Mouse (Mus musculus) lung, postnatal 0 days (tissue): ENCODE results near the gene Klhl28. TPM values are rescaled to one million over a fixed set of nuclear protein-coding genes. Genes with fewer than 3 reads are reported as not detected.

Experiments
- ATAC-seq: fragments of 200-750 bp; cut with Nextera tagmentation; 2 replicates; pipeline ENCODE4 v1.8.0; 2017; ENCODE audit warnings: moderate library complexity
- DNase-seq: peaks from one replicate; pipeline ENCODE4 v3.0.0-alpha.2; 2016; ENCODE audit warnings: low spot score
- H3K27ac ChIP-seq: fragments of 300-500 bp; sonication (generic); 2 replicates; pipeline ENCODE4 v1.5.1; 2014; ENCODE audit warnings: antibody characterized with exemption, mild to moderate bottlenecking, low read length, mixed read lengths
- H3K27me3 ChIP-seq: fragments of 300-500 bp; sonication (generic); replicated peaks from 2 replicates; pipeline ENCODE4 v1.6.1; 2014; ENCODE audit warnings: low read length, mixed read lengths; ENCODE audit not compliant: insufficient read depth
- H3K36me3 ChIP-seq: fragments of 300-500 bp; sonication (generic); 2 replicates; pipeline ENCODE4 v1.6.1; 2014; ENCODE audit warnings: low read length, mixed read lengths; ENCODE audit not compliant: insufficient read depth
- H3K4me1 ChIP-seq: fragments of 300-500 bp; sonication (generic); 2 replicates; pipeline ENCODE4 v1.6.1; 2014; ENCODE audit warnings: antibody characterized with exemption, low read depth, low read length, mixed read lengths; ENCODE audit not compliant: insufficient read depth
- H3K4me2 ChIP-seq: fragments of 300-500 bp; sonication (generic); replicated peaks from 2 replicates; pipeline ENCODE4 v1.6.1; 2014; ENCODE audit warnings: low read depth, mild to moderate bottlenecking, low read length, moderate library complexity, mixed read lengths
- H3K4me3 ChIP-seq: fragments of 300-500 bp; sonication (generic); 2 replicates; pipeline ENCODE4 v1.5.1; 2014; ENCODE audit warnings: low read depth, low read length
- H3K9ac ChIP-seq: fragments of 300-500 bp; sonication (generic); replicated peaks from 2 replicates; pipeline ENCODE4 v1.6.1; 2014; ENCODE audit warnings: low read depth, mild to moderate bottlenecking
- H3K9me3 ChIP-seq: fragments of 300-500 bp; sonication (generic); 2 replicates; pipeline ENCODE4 v1.6.1; 2016; ENCODE audit warnings: low read length, mixed read lengths
- CTCF ChIP-seq: IDR thresholded peaks from 2 replicates; pipeline ENCODE4 v1.5.1; 2016; ENCODE audit warnings: antibody characterized with exemption, mild to moderate bottlenecking
- EP300 ChIP-seq: IDR thresholded peaks from 2 replicates; pipeline ENCODE4 v1.6.1; 2016; ENCODE audit warnings: antibody characterized with exemption, mild to moderate bottlenecking, control low read depth
- WGBS: fragments of 180-500 bp; shearing (Covaris S2); extraction: QIAGEN DNeasy Blood & Tissue Kit; methylation state at CpG from one replicate; pipeline ENCODE4 v1.1.7; 2014; 5-methylcytosine and 5-hydroxymethylcytosine counted together
- polyA plus RNA-seq: library from polyadenylated mRNA; unstranded; fragments of >200 nt; fragmentation: Nextera tagmentation; extraction: Ambion mirVana; gene quantifications from 2 replicates; pipeline ENCODE4 v1.2.1, GENCODE M21; 2015

Gene Klhl28
- polyA plus RNA-seq, 1 experiment from 2014 or later = 14.0 TPM

GRCm38 (mm10) chr12:64937493-64937892 lies 27.8 kb downstream of the Klhl28 start:
- TF ChIP-seq EP300 = no peak
- TF ChIP-seq CTCF = peak; percentile 59
- H3K9me3 ChIP-seq = no peaks in the 10 kb centered on the region
- H3K36me3 ChIP-seq = no peaks in the 10 kb centered on the region
- H3K27me3 ChIP-seq = no peaks in the 10 kb centered on the region
- WGBS = 86% methylated on average over 2 of the region's 2 CpGs
- H3K4me3 ChIP-seq = no peak overlapping the region
- H3K27ac ChIP-seq = no peak overlapping the region
- DNase-seq (peak; percentile 31), ATAC-seq (no peak)
- no peaks in the 10 kb centered on the region for H3K4me1 ChIP-seq
- H3K9ac ChIP-seq = no peak overlapping the region
- H3K4me2 ChIP-seq = no peak overlapping the region

- Histone ChIP-seq H3K27ac (peak within 1 kb of the TSS; percentile 80), H3K9me3 (no peaks in the 10 kb centered on the region), H3K4me3 (peak within 1 kb of the TSS; percentile 85), H3K36me3 (no peaks in the 10 kb centered on the region), H3K27me3 (no peaks in the 10 kb centered on the region), H3K9ac (peak within 1 kb of the TSS; percentile 64), H3K4me2 (peak within 1 kb of the TSS; percentile 86), H3K4me1 (no peaks in the 10 kb centered on the region)
- 0% methylated on average over 63 of the region's 93 CpGs for WGBS
- TF ChIP-seq EP300 (no peak), CTCF (no peak)
- peak; percentile 100 for ATAC-seq
- peak; percentile 98 for DNase-seq
Observed at GRCm38 (mm10) chr12:64917578-64918471, 47.5 kb downstream of the Klhl28 start, which contains the start of gene Gm527. Gene Gm527 (plus strand): TSS chr12:64917906.

- no peaks in the 10 kb centered on the region for H3K9me3 ChIP-seq
- no peak overlapping the region for H3K4me2 ChIP-seq
- H3K4me1 ChIP-seq = no peaks in the 10 kb centered on the region
- H3K9ac ChIP-seq = no peak overlapping the region
- TF ChIP-seq EP300 = no peak
- H3K27me3 ChIP-seq = no peaks in the 10 kb centered on the region
- H3K36me3 ChIP-seq = no peaks in the 10 kb centered on the region
- ATAC-seq (no peak), DNase-seq (no peak)
- no peak overlapping the region for H3K27ac ChIP-seq
- H3K4me3 ChIP-seq = no peak overlapping the region
Observed at GRCm38 (mm10) chr12:64916735-64917134, 48.6 kb downstream of the Klhl28 start.

- Histone ChIP-seq H3K4me3 (no peak overlapping the region), H3K4me2 (no peak overlapping the region), H3K9me3 (no peaks in the 10 kb centered on the region), H3K4me1 (no peaks in the 10 kb centered on the region), H3K27me3 (no peaks in the 10 kb centered on the region), H3K9ac (no peak overlapping the region), H3K27ac (no peak overlapping the region), H3K36me3 (no peaks in the 10 kb centered on the region)
- WGBS = 51% methylated on average over 6 of the region's 6 CpGs
- DNase-seq (no peak), ATAC-seq (no peak)
- no peak for TF ChIP-seq CTCF
- TF ChIP-seq EP300 = no peak
Observed at GRCm38 (mm10) chr12:64912996-64913395, 52.3 kb downstream of the Klhl28 start.

GRCm38 (mm10) chr12:64903186-64903585 lies 62.1 kb downstream of the Klhl28 start:
- Histone ChIP-seq H3K4me2 (no peak overlapping the region), H3K27ac (no peak overlapping the region), H3K9ac (no peak overlapping the region), H3K36me3 (no peaks in the 10 kb centered on the region), H3K4me1 (no peaks in the 10 kb centered on the region), H3K4me3 (no peak overlapping the region), H3K27me3 (no peaks in the 10 kb centered on the region), H3K9me3 (no peaks in the 10 kb centered on the region)
- ATAC-seq (no peak), DNase-seq (peak; percentile 11)
- TF ChIP-seq EP300 = no peak
- no peak for TF ChIP-seq CTCF
- 46% methylated on average over 8 of the region's 8 CpGs for WGBS

- Histone ChIP-seq H3K4me3 (no peak overlapping the region), H3K27me3 (no peaks in the 10 kb centered on the region), H3K9me3 (no peaks in the 10 kb centered on the region), H3K4me2 (no peak overlapping the region), H3K9ac (no peak overlapping the region), H3K27ac (no peak overlapping the region), H3K4me1 (no peaks in the 10 kb centered on the region), H3K36me3 (no peaks in the 10 kb centered on the region)
- peak; percentile 78 for DNase-seq
- TF ChIP-seq CTCF (no peak), EP300 (no peak)
- WGBS = 23% methylated on average over 8 of the region's 8 CpGs
- peak; percentile 78 for ATAC-seq
Observed at GRCm38 (mm10) chr12:64902506-64902905, 62.8 kb downstream of the Klhl28 start.
